Mouse (Mus musculus) left cerebral cortex, postnatal 10 days (tissue): ENCODE data around the gene Ugt1a10. TPM values are rescaled to one million over a fixed set of nuclear protein-coding genes. Genes with fewer than 3 reads are reported as not detected.

Source experiments
- microRNA-seq: library from miRNA; unstranded; fragments of <30 nt; microRNA quantifications from one replicate; pipeline ENCODE4 v1.2.0, GENCODE M21; 2022
- total RNA-seq, 2 experiments: library from RNA; stranded (reverse); gene quantifications; 2 replicates each; pipeline ENCODE4 v1.2.3; 2021

Gene Ugt1a10
- total RNA-seq, 2 experiments from 2014 or later = not detected

Small RNA genes lying within 50 kb of the gene (microRNA-seq; reads per million reads assigned to microRNA genes)
- not detected for gene Gm25198

Other genes with a start within 250 kb of the Ugt1a10 start
- 100 to 1,000 TPM; 140 to 160 TPM for gene Dgkd, start 202.1 kb upstream of the Ugt1a10 start, total RNA-seq
- gene Usp40, start 46.8 kb upstream of the Ugt1a10 start, total RNA-seq = 10 to 100 TPM; 21.1 to 21.9 TPM
- gene Ugt1a9, start 15.4 kb downstream of the Ugt1a10 start, total RNA-seq = not detected
- gene Ugt1a8, start 32.4 kb downstream of the Ugt1a10 start, total RNA-seq = not detected
- gene Ugt1a7c, start 39.7 kb downstream of the Ugt1a10 start, total RNA-seq = under 1 TPM; 0.71 to 0.97 TPM
- under 1 TPM in 1 of 2 experiments, not detected in 1; 0.24 TPM for gene Ugt1a6b, start 47.9 kb downstream of the Ugt1a10 start, total RNA-seq
- under 1 TPM in 1 of 2 experiments, not detected in 1; 0.32 TPM for gene Ugt1a6a, start 79.4 kb downstream of the Ugt1a10 start, total RNA-seq
- not detected for gene Ugt1a5, start 110.6 kb downstream of the Ugt1a10 start, total RNA-seq
- gene Ugt1a2, start 145.2 kb downstream of the Ugt1a10 start, total RNA-seq = under 1 TPM in 1 of 2 experiments, not detected in 1; 0.17 TPM
- 1 to 10 TPM; 3.9 to 5.0 TPM for gene Dnajb3, start 150.4 kb downstream of the Ugt1a10 start, total RNA-seq
- not detected for gene Ugt1a1, start 156.6 kb downstream of the Ugt1a10 start, total RNA-seq
- under 1 TPM; 0.06 to 0.20 TPM for gene Mroh2a, start 171.6 kb downstream of the Ugt1a10 start, total RNA-seq
- gene Hjurp, start 222.2 kb downstream of the Ugt1a10 start, total RNA-seq = 10 to 100 TPM; 42.0 to 44.4 TPM
- gene Trpm8, start 222.3 kb downstream of the Ugt1a10 start, total RNA-seq = 1 to 10 TPM; 1.2 to 1.5 TPM